Mouse (Mus musculus) urinary bladder, postnatal 36 days (tissue): Measurements from ENCODE around the gene Gm28374.
"Not testable (repeated sequence)": the region's sequence is repeated elsewhere in the genome, so short reads cannot be mapped to it uniquely, and the experiment has no call there.

Experiments
- DNase-seq, 2 experiments: peaks; one replicate each; pipeline ENCODE4 v3.0.0; 2022; ENCODE audit warnings: low spot score in 2 of 2, mixed read lengths in 1 of 2

Gene Gm28374

DNA sequence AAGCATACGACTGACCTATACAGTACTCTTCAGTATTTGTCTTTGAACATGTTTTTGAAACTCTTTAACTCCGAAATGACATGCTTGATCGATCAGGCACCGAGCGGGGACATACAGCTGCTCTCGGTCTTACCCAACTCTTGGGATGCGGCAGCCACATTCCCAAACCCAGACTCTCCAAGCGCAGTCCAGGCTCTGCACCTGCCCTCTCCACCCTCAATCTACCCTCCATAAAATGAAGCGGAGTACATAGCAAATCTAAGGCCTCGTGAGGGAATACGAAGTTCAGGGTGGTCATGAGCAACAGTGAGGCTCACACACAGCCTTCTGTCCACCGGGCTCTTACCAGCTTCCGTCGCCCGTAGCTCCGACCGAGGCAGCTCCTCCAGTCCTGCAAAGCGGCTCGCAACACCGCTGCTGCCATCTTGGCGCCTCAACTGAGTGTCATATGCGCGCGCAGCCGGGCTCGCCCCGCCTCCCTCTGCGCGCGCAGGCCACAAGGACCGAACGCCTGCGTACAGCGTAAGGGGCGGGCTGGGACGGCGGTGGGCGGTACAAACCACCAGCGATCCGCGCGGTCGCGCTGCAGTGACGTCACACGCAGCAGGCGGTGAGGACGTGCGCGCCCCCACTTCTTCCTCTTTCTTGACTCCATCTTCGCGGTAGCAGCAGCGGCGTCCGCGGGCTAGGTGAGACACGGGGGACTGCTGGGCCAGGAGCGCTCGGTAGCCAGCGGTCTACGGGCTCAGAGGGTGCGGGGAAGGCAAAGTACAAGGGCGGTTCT is 24.6 kb downstream of the Gm28374 start, which contains the start of the genes Mrpl49 and Fau:
TSS of gene Mrpl49 (minus strand) at position 473 of the 784 bp plus-strand sequence.
TSS of gene Fau (plus strand) at position 532 of the 784 bp plus-strand sequence.
- peak; percentile 98 to 99 for DNase-seq

DNA sequence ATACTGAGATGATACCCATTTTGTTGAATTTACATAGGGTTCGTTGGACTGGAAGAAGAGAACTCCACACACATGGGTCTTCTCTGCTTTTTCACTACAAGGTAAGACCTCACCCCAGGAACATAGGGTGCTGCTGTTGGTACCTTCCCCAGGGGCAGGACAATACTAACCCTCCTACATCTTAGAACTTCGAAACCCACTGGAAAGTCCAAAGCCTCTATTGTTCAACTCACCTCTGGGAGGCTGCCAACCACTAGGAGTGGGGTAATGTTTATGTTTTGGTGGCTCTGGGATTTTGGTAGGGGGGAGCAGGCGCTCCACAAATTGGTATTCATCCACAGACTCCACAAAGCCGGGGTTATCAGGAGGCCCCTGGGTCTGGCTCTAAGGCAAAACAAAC is 25.4 kb downstream of the Gm28374 start:
- no peak for DNase-seq

DNA sequence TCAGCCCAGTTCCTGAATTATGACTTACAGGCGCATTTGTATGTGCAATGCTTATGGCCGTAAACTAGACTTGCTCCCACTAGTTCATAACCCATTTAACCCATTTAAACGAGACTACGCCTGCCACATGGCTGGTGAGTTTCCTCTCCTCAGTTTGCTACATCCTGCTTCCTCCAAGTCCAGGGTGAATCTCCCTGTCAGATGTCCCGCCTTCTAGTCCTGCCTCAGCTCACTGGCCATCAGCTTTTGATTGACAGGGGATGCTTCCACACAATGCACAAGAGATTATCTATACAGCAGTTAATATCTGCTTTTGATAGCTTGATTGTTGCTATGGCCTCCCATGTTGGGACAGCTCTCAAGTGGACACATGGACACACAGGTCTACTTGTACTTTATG is 27.8 kb downstream of the Gm28374 start:
- no peak for DNase-seq

DNA sequence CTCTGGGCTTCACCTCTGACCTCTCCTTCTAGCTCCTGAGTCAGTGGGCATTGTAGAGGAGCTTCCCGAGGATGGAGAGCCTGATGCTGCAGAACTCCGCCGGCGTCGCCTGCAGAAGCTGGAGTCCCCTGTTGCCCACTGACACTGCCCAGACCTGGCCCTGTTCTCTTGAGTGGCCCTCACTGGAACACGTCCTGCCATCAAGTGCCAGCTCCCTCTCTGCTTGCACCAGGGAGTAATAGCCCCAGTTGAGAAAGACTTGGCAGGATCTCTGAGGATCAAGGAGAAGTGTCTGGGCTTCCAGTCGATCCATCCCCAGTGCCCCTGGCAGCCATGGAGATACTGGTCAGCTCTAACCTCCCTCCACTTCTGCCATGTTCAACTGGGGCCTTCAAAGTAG is 29.5 kb downstream of the Gm28374 start:
- peak in 1 of 2 experiments; percentile 28 for DNase-seq

GRCm38 (mm10) chr19:6048681-6049410 is 33.2 kb downstream of the Gm28374 start:
- no peak for DNase-seq

DNA sequence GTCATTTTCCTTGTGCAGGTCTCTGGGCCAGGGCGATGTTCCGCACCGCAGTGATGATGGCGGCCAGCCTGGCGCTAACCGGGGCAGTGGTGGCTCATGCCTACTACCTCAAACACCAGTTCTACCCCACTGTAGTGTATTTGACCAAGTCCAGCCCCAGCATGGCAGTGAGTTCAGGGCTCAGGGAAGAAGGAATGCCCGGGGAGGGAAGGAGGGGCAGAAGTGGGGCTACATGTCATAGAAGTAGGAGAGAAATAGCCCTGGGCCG is 34.2 kb downstream of the Gm28374 start:
- no peak for DNase-seq

- DNase-seq: no peak
Observed at GRCm38 (mm10) chr19:6047154-6047898, 34.7 kb downstream of the Gm28374 start.

DNA sequence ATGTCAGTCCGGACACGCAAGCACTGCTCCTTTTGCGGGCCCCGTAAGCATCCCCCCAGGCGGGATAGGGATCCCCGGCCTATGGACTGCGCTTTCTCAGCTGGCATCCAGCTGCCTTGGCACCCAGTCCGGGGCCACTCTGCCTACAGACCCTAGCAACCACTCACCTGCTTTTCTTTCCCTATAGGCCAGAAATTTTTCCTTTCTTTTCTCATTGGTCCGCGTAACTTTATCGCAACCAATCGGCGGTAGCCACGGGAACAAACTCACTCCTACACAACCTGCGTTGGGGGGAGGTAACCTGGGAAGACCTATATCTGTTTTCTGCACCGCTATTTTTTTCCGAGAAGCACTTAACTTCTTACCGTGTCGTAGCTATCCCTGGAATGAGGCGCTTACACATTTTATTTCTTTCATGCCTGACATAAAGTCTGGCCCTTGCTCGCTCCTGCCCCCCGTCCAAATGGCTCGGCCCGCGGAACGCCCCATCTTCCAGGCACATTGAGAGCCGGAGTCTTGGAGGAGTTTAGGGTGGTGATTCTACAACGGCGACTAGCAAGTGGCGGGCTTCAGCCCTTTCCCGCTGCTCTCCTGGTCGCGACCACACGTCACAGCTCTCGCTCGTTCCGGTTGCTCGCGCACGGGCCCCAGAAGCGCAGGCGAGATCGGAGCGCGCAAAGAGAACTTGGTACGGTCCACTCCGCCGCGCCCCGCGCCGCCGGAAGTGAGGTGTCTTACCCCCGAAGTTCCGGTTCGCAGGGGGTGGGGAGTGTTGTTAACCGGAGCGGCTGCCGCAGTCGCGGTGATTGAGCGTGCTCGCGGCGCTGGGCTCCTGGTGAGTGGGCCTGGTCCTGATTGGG is 35.5 kb downstream of the Gm28374 start, which contains the start of gene Syvn1:
TSS of gene Syvn1 (plus strand) at position 283 of the 860 bp plus-strand sequence.
- peak; percentile 89 for DNase-seq

- no peak for DNase-seq
Observed at GRCm38 (mm10) chr19:6045366-6046293, 36.4 kb downstream of the Gm28374 start.

DNA sequence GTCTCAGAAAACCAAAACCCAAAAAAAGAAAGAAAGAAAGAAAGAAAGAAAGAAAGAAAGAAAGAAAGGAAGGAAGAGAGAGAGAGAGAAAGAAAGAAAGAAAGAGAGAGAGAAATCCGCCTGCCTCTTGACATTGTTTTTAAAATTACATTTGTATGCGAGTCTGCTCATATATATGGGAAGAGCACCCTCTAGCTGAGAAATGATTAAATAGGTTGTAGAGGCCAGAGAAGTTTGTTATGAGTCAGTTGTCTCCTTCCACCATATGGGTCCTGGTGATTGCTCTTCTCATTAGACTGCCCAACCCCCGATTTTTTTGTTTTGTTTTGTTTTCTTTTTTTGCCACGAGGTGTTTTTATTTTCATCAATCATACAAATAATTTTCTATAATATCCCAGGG is 38.0 kb downstream of the Gm28374 start:
- DNase-seq: not testable (repeated sequence)

- no peak for DNase-seq
Observed at GRCm38 (mm10) chr19:6042293-6042692, 39.8 kb downstream of the Gm28374 start.

GRCm38 (mm10) chr19:6040002-6040401 is 42.1 kb downstream of the Gm28374 start:
- no peak for DNase-seq

- DNase-seq: no peak
Observed at GRCm38 (mm10) chr19:6038326-6038725, 43.7 kb downstream of the Gm28374 start.

DNA sequence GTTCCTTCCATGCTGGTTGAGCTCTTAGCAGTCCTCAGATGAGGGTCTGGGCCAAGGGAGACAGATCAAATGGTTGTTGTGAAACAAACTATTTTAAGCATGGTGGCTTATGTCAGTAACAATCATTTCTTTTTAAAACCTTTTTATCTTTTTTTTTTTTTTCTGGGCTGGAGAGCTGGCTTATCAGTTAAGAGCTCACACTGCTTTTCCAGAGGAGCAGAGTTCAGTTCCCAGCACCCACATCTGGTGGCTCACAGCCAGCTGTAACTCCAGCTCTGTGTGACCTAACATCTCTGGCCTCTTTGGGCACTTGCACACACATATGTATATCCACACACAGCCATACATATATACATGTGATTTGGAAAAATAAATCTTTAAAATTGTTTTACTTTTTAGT is 44.4 kb downstream of the Gm28374 start:
- DNase-seq: no peak

DNA sequence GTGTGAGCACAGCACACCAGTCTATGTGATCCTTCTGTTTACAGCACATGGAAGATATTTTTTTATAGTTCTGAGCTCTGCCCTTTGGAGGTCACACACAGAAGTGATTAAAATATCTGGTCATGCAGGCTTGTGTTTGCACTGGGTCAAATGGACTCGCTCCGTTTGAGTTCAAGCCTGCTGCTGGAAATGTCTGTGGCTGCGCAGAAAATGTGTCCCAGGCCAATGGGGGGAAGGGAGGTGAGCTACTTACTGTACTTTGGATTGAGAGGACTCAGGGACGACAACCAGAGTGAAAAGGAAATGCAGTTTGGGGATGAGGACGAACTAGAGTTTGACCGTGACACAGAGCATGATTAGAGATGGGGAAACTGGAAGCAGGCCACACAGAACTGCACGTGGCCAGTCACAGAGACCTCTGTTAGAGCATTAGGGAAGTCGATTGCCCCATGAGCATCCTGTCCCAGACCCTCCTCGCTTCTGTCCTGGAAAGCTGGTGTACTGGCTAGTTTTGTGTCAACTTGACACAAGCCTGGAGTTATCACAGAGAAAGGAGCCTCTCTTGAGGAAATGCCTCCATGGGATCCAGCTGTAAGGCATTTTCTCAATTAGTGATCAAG is 46.0 kb downstream of the Gm28374 start:
- no peak for DNase-seq

DNA sequence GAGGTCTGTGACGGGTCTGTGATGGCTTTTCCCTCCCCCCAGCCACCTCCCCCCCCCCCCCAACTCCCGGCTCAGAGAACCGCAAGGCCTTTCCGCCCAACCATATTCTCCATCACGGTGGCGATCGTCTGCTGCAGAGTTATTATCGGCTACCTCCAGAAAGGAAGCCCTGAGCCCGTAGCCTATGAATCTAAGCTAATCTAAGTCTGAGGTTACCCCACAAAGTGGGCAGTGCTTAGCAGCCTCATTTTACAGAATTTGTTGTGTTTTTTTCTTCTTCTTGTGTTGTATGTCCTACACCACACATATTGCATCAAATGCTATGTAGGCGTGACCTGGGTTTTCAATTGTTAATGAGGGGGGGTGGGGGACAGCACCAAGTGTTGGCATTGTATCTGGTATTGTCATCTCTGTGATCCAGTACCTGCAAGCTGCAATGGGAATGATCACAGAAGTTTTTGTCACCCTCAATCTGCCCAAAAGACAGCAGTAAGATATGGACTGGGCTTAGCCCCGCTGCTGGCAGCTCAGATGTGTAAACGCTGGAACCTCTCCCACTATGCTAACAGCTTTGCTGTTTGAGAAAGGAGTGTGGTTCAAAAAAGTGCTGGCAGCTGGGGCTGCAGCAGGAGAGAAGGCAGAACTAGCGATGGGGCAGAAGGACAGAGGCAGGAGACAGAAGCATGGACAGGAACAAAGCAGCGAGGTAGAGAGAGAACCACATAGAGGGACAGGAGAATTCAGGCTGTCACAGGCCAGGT is 51.4 kb downstream of the Gm28374 start:
- no peak for DNase-seq

DNA sequence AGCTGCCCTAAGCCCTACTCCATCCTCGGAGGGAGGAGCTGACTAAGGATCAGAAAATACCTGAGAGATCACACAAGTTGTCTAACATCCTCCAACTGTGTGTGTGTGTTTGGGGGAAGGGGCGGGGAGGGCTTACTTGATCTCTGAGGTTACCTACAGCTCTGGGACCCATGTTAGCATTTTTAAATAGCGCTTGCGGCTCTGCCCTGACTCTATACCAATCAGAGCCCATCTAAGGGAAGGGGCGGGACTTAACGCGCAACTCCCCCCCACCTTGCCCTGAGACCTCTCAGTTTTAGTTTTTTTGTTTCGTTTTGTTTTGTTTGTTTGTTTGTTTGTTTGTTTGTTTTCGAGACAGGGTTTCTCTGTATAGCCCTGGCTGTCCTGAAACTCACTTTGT is 52.6 kb downstream of the Gm28374 start:
- DNase-seq: no peak

DNA sequence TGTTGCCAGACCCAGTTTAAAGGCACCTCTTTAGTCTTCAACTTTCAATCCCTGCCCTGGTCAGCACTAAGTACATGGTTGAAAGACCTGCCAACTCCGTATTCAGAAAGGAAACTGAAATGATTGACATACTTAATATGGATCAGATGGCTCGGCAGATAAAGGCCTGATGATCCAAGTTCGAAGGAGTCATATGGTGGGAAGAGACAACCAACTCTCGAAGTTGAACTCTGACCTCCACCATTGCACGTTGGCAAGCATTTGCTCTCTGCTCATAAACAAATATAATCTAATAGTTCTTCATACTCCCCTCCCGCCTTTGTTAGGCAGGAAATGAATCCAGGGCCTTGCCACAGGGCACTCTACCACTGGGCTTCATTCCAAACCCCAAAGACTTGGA is 53.1 kb downstream of the Gm28374 start:
- DNase-seq: no peak
